Mouse (Mus musculus): ENCODE data around the gene Sebox. TPM values are rescaled to one million over a fixed set of nuclear protein-coding genes. Genes with fewer than 3 reads are reported as not detected.

The Sebox gene
- total and polyA plus RNA-seq, 3 experiments, result not detected

GRCm38 (mm10) chr11:78467932-78468331, 35.3 kb upstream of the Sebox start:
- DNase-seq (ENCODE audit: low spot score) (no peak), ATAC-seq (ENCODE audit: extremely low read depth, insufficient number of reproducible peaks, low FRiP score, poor library complexity, severe bottlenecking) (no peak)
- peaks cover 2% of the 10 kb centered on the region for H3K4me1 ChIP-seq (ENCODE audit: insufficient read depth, low read depth, low read length)

GRCm38 (mm10) chr11:78471326-78472103, 31.7 kb upstream of the Sebox start:
- no peak overlapping the region for H3K4me3 ChIP-seq (ENCODE audit: low read depth, low read length)
- no peak for ATAC-seq (ENCODE audit: extremely low read depth, insufficient number of reproducible peaks, low FRiP score, poor library complexity, severe bottlenecking)
- H3K27me3 ChIP-seq (ENCODE audit: insufficient read depth, low read length), result peaks cover 21% of the 10 kb centered on the region
- H3K36me3 ChIP-seq (replicated peaks), result no peaks in the 10 kb centered on the region
- TF ChIP-seq GATA2 (IDR thresholded peaks at IDR 0.05; ENCODE audit: borderline replicate concordance, low read depth, low read length) (no peak), POLR2AphosphoS5 (IDR thresholded peaks at IDR 0.05; ENCODE audit: insufficient replicate concordance, low read depth, low read length) (no peak), TAL1 (conservative IDR thresholded peaks at IDR 0.05; ENCODE audit: low read depth, low read length) (no peak), CTCF (IDR thresholded peaks at IDR 0.05; ENCODE audit: low read depth, low read length) (no peak), GATA1 (IDR thresholded peaks at IDR 0.05; ENCODE audit: borderline replicate concordance, low read length) (no peak)
- DNase-seq (ENCODE audit: low spot score), result no peak
- no peaks in the 10 kb centered on the region for H3K9me3 ChIP-seq (replicated peaks)
- H3K4me1 ChIP-seq (ENCODE audit: insufficient read depth, low read depth, low read length), result no peaks in the 10 kb centered on the region

More at GRCm38 (mm10) chr11:78467932-78468331, 35.3 kb upstream of the Sebox start:
- Histone ChIP-seq H3K9me3 (replicated peaks) (no peaks in the 10 kb centered on the region), H3K4me3 (ENCODE audit: low read depth, low read length) (no peak overlapping the region), H3K27me3 (ENCODE audit: insufficient read depth, low read length) (peaks cover 28% of the 10 kb centered on the region), H3K36me3 (replicated peaks) (no peaks in the 10 kb centered on the region)
- no peak for TF ChIP-seq POLR2AphosphoS5 (IDR thresholded peaks at IDR 0.05; ENCODE audit: insufficient replicate concordance, low read depth, low read length)
- no peak for TF ChIP-seq GATA1 (IDR thresholded peaks at IDR 0.05; ENCODE audit: borderline replicate concordance, low read length)
- TF ChIP-seq GATA2 (IDR thresholded peaks at IDR 0.05; ENCODE audit: borderline replicate concordance, low read depth, low read length), result no peak
- TF ChIP-seq CTCF (IDR thresholded peaks at IDR 0.05; ENCODE audit: low read depth, low read length), result no peak
- TF ChIP-seq TAL1 (conservative IDR thresholded peaks at IDR 0.05; ENCODE audit: low read depth, low read length), result no peak

DNA sequence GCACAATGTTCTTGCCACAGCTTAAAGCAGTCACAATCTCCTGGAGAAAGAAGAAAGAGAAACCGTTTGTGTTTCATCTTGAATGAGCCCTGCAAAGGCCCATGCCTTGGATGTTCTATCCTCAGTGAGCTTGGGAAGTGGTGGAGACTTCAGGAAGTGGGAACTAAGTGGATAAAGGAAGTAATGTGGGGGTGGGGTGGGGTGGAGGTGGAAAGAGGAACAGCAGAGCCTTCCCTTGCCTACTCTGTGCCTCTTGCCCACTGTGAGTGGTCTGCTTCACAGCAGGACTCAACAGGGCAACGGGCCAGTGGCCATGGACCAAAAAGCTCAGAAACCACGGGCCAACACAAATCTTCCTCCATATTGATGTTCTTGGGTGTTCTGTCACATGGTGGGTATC, 28.0 kb upstream of the Sebox start:
- H3K36me3 ChIP-seq (replicated peaks), result no peaks in the 10 kb centered on the region
- TF ChIP-seq GATA2 (IDR thresholded peaks at IDR 0.05; ENCODE audit: borderline replicate concordance, low read depth, low read length) (no peak), CTCF (IDR thresholded peaks at IDR 0.05; ENCODE audit: low read depth, low read length) (no peak), TAL1 (conservative IDR thresholded peaks at IDR 0.05; ENCODE audit: low read depth, low read length) (no peak), POLR2AphosphoS5 (IDR thresholded peaks at IDR 0.05; ENCODE audit: insufficient replicate concordance, low read depth, low read length) (no peak), GATA1 (IDR thresholded peaks at IDR 0.05; ENCODE audit: borderline replicate concordance, low read length) (no peak)
- DNase-seq (ENCODE audit: low spot score), result no peak
- H3K4me3 ChIP-seq (ENCODE audit: low read depth, low read length), result no peak overlapping the region
- H3K9me3 ChIP-seq (replicated peaks), result no peaks in the 10 kb centered on the region
- no peak for ATAC-seq (ENCODE audit: extremely low read depth, insufficient number of reproducible peaks, low FRiP score, poor library complexity, severe bottlenecking)
- H3K27me3 ChIP-seq (ENCODE audit: insufficient read depth, low read length), result peaks cover 20% of the 10 kb centered on the region
- no peaks in the 10 kb centered on the region for H3K4me1 ChIP-seq (ENCODE audit: insufficient read depth, low read depth, low read length)

DNA sequence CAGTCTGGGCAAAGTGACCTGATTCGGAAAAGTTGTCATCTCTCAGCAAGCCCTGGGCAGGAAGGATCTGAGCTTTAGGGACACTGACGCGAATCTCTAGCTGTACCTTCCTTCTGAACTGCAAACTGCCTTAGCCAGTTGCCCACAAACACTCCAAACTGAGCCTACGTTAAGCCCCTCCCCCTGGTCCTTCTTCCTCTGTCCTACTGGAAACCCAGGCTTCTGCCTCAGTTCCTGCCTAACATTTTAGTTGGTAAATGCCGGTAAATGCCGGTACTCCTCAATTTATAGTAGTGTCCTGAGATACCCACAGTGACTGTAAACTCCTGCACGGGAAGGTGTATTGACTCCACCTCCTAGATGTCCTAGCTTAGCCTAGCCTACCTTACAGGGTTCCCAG, 19.6 kb upstream of the Sebox start:
- Histone ChIP-seq H3K36me3 (replicated peaks) (no peaks in the 10 kb centered on the region), H3K27me3 (ENCODE audit: insufficient read depth, low read length) (peaks cover 28% of the 10 kb centered on the region), H3K4me1 (ENCODE audit: insufficient read depth, low read depth, low read length) (no peaks in the 10 kb centered on the region), H3K9me3 (replicated peaks) (no peaks in the 10 kb centered on the region), H3K4me3 (ENCODE audit: low read depth, low read length) (no peak overlapping the region)
- no peak for DNase-seq (ENCODE audit: low spot score)
- TF ChIP-seq TAL1 (conservative IDR thresholded peaks at IDR 0.05; ENCODE audit: low read depth, low read length) (no peak), CTCF (IDR thresholded peaks at IDR 0.05; ENCODE audit: low read depth, low read length) (no peak)
- no peak for ATAC-seq (ENCODE audit: extremely low read depth, insufficient number of reproducible peaks, low FRiP score, poor library complexity, severe bottlenecking)

DNA sequence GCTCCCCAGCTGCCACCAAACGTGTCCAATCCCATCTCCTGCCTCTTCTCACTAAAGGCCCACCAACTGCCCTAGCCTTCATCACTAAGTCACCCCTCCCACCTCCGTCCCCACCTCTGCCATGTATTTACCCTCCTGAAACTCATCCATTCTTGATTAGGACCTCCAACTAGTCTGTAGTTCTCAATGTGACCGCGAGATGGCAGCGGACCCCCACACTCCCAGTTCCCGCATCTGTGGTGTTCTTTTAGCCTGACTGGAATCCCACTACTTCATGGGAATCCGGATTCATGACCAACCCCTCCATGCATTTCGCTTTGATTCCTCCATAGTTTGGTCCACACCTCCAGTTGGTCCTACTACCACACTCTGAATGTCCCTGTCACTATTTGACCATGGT, 15.1 kb upstream of the Sebox start:
- Histone ChIP-seq H3K4me3 (ENCODE audit: low read depth, low read length) (no peak overlapping the region), H3K9me3 (replicated peaks) (no peaks in the 10 kb centered on the region), H3K36me3 (replicated peaks) (no peaks in the 10 kb centered on the region), H3K27me3 (ENCODE audit: insufficient read depth, low read length) (peaks cover 33% of the 10 kb centered on the region), H3K4me1 (ENCODE audit: insufficient read depth, low read depth, low read length) (no peaks in the 10 kb centered on the region; the same call in 1 of the 2 replicates)
- ATAC-seq (ENCODE audit: extremely low read depth, insufficient number of reproducible peaks, low FRiP score, poor library complexity, severe bottlenecking) (no peak), DNase-seq (ENCODE audit: low spot score) (peak; percentile 68)
- TF ChIP-seq GATA2 (IDR thresholded peaks at IDR 0.05; ENCODE audit: borderline replicate concordance, low read depth, low read length), result no peak
- TF ChIP-seq TAL1 (conservative IDR thresholded peaks at IDR 0.05; ENCODE audit: low read depth, low read length), result no peak
- TF ChIP-seq GATA1 (IDR thresholded peaks at IDR 0.05; ENCODE audit: borderline replicate concordance, low read length), result no peak
- TF ChIP-seq POLR2AphosphoS5 (IDR thresholded peaks at IDR 0.05; ENCODE audit: insufficient replicate concordance, low read depth, low read length), result no peak
- peak; percentile 54 for TF ChIP-seq CTCF (IDR thresholded peaks at IDR 0.05; ENCODE audit: low read depth, low read length)

DNA sequence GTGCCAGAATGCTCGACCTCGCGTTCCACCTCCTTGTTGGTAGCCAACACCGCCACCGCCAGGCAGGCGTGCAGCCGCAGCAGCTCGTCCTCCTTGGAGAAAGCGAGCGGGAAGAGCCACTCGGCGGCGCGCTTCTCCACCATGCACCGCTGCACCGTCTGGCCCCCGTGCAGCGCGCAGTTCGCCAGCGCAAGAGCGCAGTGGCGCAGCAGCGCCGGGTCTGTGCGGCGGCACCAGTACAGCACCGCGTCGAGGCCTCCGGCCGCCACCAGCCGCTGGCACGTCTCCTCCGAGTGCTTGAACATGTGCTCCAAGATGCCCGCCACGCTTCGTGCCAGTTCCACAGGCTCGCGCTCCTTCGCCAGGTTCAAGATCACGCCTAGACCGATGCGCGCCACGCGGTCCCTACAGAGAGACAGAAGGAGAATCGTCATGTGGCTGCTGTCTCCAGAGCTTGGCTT, 12.4 kb upstream of the Sebox start:
- no peak for TF ChIP-seq GATA2 (IDR thresholded peaks at IDR 0.05; ENCODE audit: borderline replicate concordance, low read depth, low read length)
- TF ChIP-seq TAL1 (conservative IDR thresholded peaks at IDR 0.05; ENCODE audit: low read depth, low read length), result no peak
- TF ChIP-seq POLR2AphosphoS5 (IDR thresholded peaks at IDR 0.05; ENCODE audit: insufficient replicate concordance, low read depth, low read length), result no peak
- TF ChIP-seq CTCF (IDR thresholded peaks at IDR 0.05; ENCODE audit: low read depth, low read length), result no peak
- TF ChIP-seq GATA1 (IDR thresholded peaks at IDR 0.05; ENCODE audit: borderline replicate concordance, low read length), result no peak
- Histone ChIP-seq H3K4me3 (ENCODE audit: low read depth, low read length) (peak overlapping the region; percentile 13; the same call in 1 of the 2 replicates), H3K36me3 (replicated peaks) (no peaks in the 10 kb centered on the region), H3K27me3 (ENCODE audit: insufficient read depth, low read length) (peaks cover 28% of the 10 kb centered on the region), H3K4me1 (ENCODE audit: insufficient read depth, low read depth, low read length) (no peaks in the 10 kb centered on the region; the same call in 1 of the 2 replicates), H3K9me3 (replicated peaks) (no peaks in the 10 kb centered on the region)
- no peak for ATAC-seq (ENCODE audit: extremely low read depth, insufficient number of reproducible peaks, low FRiP score, poor library complexity, severe bottlenecking)
- no peak for DNase-seq (ENCODE audit: low spot score)
